Mouse (Mus musculus) heart, embryonic 11.5 days (tissue): Measurements from ENCODE around the gene Tob1. TPM values are rescaled to one million over a fixed set of nuclear protein-coding genes. Genes with fewer than 3 reads are reported as not detected.

Experiments used
- ATAC-seq: fragments of 200-750 bp; cut with Nextera tagmentation; replicated peaks from 2 replicates; pipeline ENCODE4 v1.8.0; 2017; ENCODE audit warnings: moderate library complexity; ENCODE audit not compliant: insufficient number of reproducible peaks, low FRiP score, low TSS enrichment
- H3K27ac ChIP-seq: fragments of 300-500 bp; sonication (generic); 2 replicates; pipeline ENCODE4 v1.5.1; 2014; ENCODE audit warnings: mild to moderate bottlenecking, low read depth, low read length
- H3K27me3 ChIP-seq: fragments of 300-500 bp; sonication (generic); 2 replicates; pipeline ENCODE4 v1.6.1; 2014; ENCODE audit warnings: mild to moderate bottlenecking, low read length, mixed read lengths; ENCODE audit not compliant: control insufficient read depth, insufficient read depth
- H3K36me3 ChIP-seq: fragments of 300-500 bp; sonication (generic); 2 replicates; pipeline ENCODE4 v1.6.1; 2014; ENCODE audit warnings: mild to moderate bottlenecking, low read length, moderate library complexity, mixed read lengths; ENCODE audit not compliant: control insufficient read depth, insufficient read depth
- H3K4me1 ChIP-seq: fragments of 300-500 bp; sonication (generic); 2 replicates; pipeline ENCODE4 v1.6.1; 2014; ENCODE audit warnings: low read length; ENCODE audit not compliant: control insufficient read depth, insufficient read depth
- H3K4me2 ChIP-seq: fragments of 300-500 bp; sonication (generic); 2 replicates; pipeline ENCODE4 v1.6.1; 2014; ENCODE audit warnings: mild to moderate bottlenecking, moderate library complexity
- H3K4me3 ChIP-seq: fragments of 300-500 bp; sonication (generic); 2 replicates; pipeline ENCODE4 v1.5.1; 2014; ENCODE audit warnings: low read depth, low read length
- H3K9ac ChIP-seq: fragments of 300-500 bp; sonication (generic); 2 replicates; pipeline ENCODE4 v1.6.1; 2014; ENCODE audit warnings: mild to moderate bottlenecking, low read depth, low read length, moderate library complexity
- H3K9me3 ChIP-seq: fragments of 300-500 bp; sonication (generic); replicated peaks from 2 replicates; pipeline ENCODE4 v1.6.1; 2016; ENCODE audit warnings: low read length; ENCODE audit not compliant: control insufficient read depth
- WGBS: fragments of 180-500 bp; shearing (Covaris S2); extraction: QIAGEN DNeasy Blood & Tissue Kit; methylation state at CpG from one replicate; pipeline ENCODE4 v1.1.7; 2014; ENCODE audit not compliant: insufficient replicate concordance; 5-methylcytosine and 5-hydroxymethylcytosine counted together
- polyA plus RNA-seq: library from polyadenylated mRNA; unstranded; fragments of >200 nt; fragmentation: Nextera tagmentation; extraction: Ambion mirVana; gene quantifications from 2 replicates; pipeline ENCODE4 v1.2.1, GENCODE M21; 2014

Gene Tob1
- polyA plus RNA-seq, 1 experiment from 2014 or later, result 27.3 TPM

GRCm38 (mm10) chr11:94255733-94256132 lies 44.5 kb downstream of the Tob1 start:
- Histone ChIP-seq H3K4me2 (no peak overlapping the region), H3K9ac (no peak overlapping the region), H3K27ac (no peak overlapping the region), H3K27me3 (no peaks in the 10 kb centered on the region), H3K9me3 (no peaks in the 10 kb centered on the region), H3K4me1 (no peaks in the 10 kb centered on the region), H3K36me3 (no peaks in the 10 kb centered on the region), H3K4me3 (no peak overlapping the region)
- no peak for ATAC-seq
- 62% methylated on average over 5 of the region's 5 CpGs for WGBS

DNA sequence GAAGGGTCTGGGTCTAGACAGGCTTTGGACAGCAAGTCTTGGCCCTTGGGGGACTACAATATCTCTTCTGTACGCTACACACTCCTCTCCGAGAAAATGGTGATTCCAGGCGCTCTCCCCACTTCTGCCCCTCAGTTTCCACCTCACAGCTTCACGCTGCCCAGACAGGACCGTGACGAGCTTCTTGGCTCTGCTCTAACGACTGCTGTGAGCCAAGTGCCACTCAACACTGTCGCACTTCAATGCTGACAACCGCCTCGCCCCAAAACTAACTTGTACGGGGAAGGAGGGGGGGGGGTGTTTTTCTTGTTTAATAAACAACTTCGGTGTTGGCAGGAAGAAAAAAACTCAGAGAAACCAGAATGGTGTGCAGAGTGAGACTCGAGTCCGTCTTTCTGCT lies 46.7 kb downstream of the Tob1 start:
- H3K4me2 ChIP-seq, result no peak overlapping the region
- 64% methylated on average over 14 of the region's 14 CpGs for WGBS
- H3K4me3 ChIP-seq, result no peak overlapping the region
- no peak overlapping the region for H3K27ac ChIP-seq
- no peaks in the 10 kb centered on the region for H3K36me3 ChIP-seq
- no peaks in the 10 kb centered on the region for H3K4me1 ChIP-seq
- no peaks in the 10 kb centered on the region for H3K9me3 ChIP-seq
- H3K9ac ChIP-seq, result no peak overlapping the region
- ATAC-seq, result no peak
- H3K27me3 ChIP-seq, result no peaks in the 10 kb centered on the region

GRCm38 (mm10) chr11:94259814-94260213 lies 48.6 kb downstream of the Tob1 start:
- Histone ChIP-seq H3K4me1 (no peaks in the 10 kb centered on the region; the same call in 1 of the 2 replicates), H3K36me3 (no peaks in the 10 kb centered on the region), H3K4me3 (no peak overlapping the region), H3K27ac (no peak overlapping the region), H3K27me3 (no peaks in the 10 kb centered on the region), H3K9me3 (no peaks in the 10 kb centered on the region), H3K4me2 (no peak overlapping the region), H3K9ac (no peak overlapping the region)
- WGBS, result 64% methylated on average over 4 of the region's 4 CpGs
- no peak for ATAC-seq

- no peak for ATAC-seq
- Histone ChIP-seq H3K9ac (no peak overlapping the region), H3K27ac (no peak overlapping the region), H3K9me3 (no peaks in the 10 kb centered on the region), H3K4me2 (no peak overlapping the region), H3K4me3 (no peak overlapping the region), H3K27me3 (no peaks in the 10 kb centered on the region), H3K36me3 (no peaks in the 10 kb centered on the region), H3K4me1 (no peaks in the 10 kb centered on the region; the same call in 1 of the 2 replicates)
- 66% methylated on average over 6 of the region's 6 CpGs for WGBS
Measured at GRCm38 (mm10) chr11:94261585-94262370, 50.5 kb downstream of the Tob1 start.

Other genes with a start within 250 kb of the Tob1 start
- gene Gm20390, start 243.2 kb upstream of the Tob1 start, polyA plus RNA-seq, result 308 and 315 TPM in 2 replicates
- 135 and 136 TPM in 2 replicates for gene Nme1, start 242.9 kb upstream of the Tob1 start, polyA plus RNA-seq
- 38.1 and 40.4 TPM in 2 replicates for gene Spag9, start 215.4 kb upstream of the Tob1 start, polyA plus RNA-seq
- 1.1 and 1.8 TPM in 2 replicates for gene Wfikkn2, start 34.6 kb downstream of the Tob1 start, polyA plus RNA-seq
- not detected in 2 replicates for gene Gm21885, start 70.4 kb downstream of the Tob1 start, polyA plus RNA-seq
- 77.9 and 79.4 TPM in 2 replicates for gene Luc7l3, start 110.5 kb downstream of the Tob1 start, polyA plus RNA-seq
- gene Ankrd40, start 116.5 kb downstream of the Tob1 start, polyA plus RNA-seq, result 34.3 and 34.9 TPM in 2 replicates
- gene Abcc3, start 181.5 kb downstream of the Tob1 start, polyA plus RNA-seq, result 0.34 and 0.96 TPM in 2 replicates